Mouse (Mus musculus) MEL (cell line): Measurements from ENCODE around the gene Tmeff1.

Source experiments
- MXI1 ChIP-seq: IDR thresholded peaks from 2 replicates; pipeline ENCODE4 v1.6.1; 2011; ENCODE audit warnings: mild to moderate bottlenecking, low read depth, low read length, improper control_type of control experiment
- USF1 ChIP-seq: IDR thresholded peaks from 2 replicates; pipeline ENCODE4 v1.6.1; 2014; ENCODE audit warnings: low read depth, mild to moderate bottlenecking, inconsistent platforms, low read length, improper control_type of control experiment, moderate library complexity

DNA sequence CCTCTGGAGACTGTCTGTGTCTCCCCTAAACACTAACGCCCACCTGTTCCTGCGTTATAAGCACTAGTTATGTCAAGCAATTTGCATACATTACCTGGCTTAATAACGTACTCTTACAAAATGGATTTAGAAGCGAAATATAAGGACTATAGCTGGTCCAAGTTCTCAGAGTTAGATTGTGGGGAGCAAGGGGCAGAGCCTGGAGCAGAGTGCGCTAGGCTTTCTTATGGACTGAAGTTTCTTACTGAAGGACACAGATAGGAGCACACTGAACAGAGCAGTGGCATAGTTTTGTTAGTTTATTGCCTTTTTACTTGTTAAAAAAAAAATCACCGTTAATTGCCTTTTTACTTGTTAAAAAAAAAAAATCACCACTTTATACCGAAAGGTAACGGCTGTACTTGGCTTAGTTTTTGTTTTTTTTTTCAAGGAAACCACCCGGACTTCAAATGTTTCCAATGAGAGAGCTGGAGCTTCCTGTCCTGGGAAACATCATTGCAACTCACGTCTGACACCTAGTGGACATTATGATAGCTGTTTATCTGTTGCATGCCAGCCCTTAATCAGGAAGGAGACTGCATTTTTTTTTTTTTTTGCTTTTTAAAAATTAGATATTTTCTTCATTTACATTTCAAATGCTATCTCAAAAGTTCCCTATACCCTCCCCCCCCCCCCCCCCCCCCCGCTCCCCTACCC is 95.8 kb downstream of the Tmeff1 start:
- TF ChIP-seq USF1: no peak
- TF ChIP-seq MXI1: no peak
